Mouse (Mus musculus) lung, adult 2 months (tissue): ENCODE measurements around the gene Tfap2c. TPM values are rescaled to one million over a fixed set of nuclear protein-coding genes. Genes with fewer than 3 reads are reported as not detected.
A peak's percentile ranks its signal among the peaks of the same experiment; 100 is the strongest.

ENCODE experiments used
- DNase-seq: peaks from one replicate; pipeline ENCODE4 v3.0.0; 2022
- H3K4me1 ChIP-seq: fragments of 200-500 bp; 2 replicates; pipeline ENCODE4 v1.6.1; 2011; ENCODE audit warnings: low read length; ENCODE audit not compliant: control insufficient read depth, insufficient read depth
- H3K4me3 ChIP-seq: fragments of 200-500 bp; replicated peaks from 2 replicates; pipeline ENCODE3; 2011; ENCODE audit warnings: low read depth, mild to moderate bottlenecking, control low read depth, low read length; ENCODE audit errors: extremely low read depth
- CTCF ChIP-seq: fragments of 200-500 bp; IDR thresholded peaks from 2 replicates; pipeline ENCODE4 v1.5.1; 2011; ENCODE audit warnings: mild to moderate bottlenecking, low read length, control low read depth; ENCODE audit not compliant: insufficient read depth
- POLR2A ChIP-seq: fragments of 200-500 bp; IDR thresholded peaks from 2 replicates; pipeline ENCODE4 v1.6.1; 2011; ENCODE audit warnings: low read depth, mild to moderate bottlenecking, control low read depth, low read length, borderline replicate concordance; ENCODE audit errors: extremely low read depth
- WGBS: fragments of 180-500 bp; shearing (Covaris S2); methylation state at CpG from one replicate; pipeline ENCODE4 v1.1.7; 2018; 5-methylcytosine and 5-hydroxymethylcytosine counted together
- polyA plus RNA-seq: library from polyadenylated mRNA; depleted of rRNA; stranded (reverse); fragments of >200 nt; gene quantifications from 2 replicates; pipeline ENCODE4 v1.2.3, GENCODE M21; 2012; rRNA removed

The Tfap2c gene
- 0.07 and 0.58 TPM in 2 replicates for polyA plus RNA-seq

GRCm38 (mm10) chr2:172549371-172550155, at the start of gene Tfap2c:
Gene Tfap2c (plus strand): TSS chr2:172549593.
- DNase-seq = no peak
- H3K4me1 ChIP-seq = no peaks in the 10 kb centered on the region
- 2% methylated on average over 70 of the region's 70 CpGs for WGBS
- TF ChIP-seq CTCF (no peak), POLR2A (no peak)
- no peak within 1 kb of the TSS for H3K4me3 ChIP-seq

- WGBS = 23% methylated on average over 7 of the region's 7 CpGs
- no peak for TF ChIP-seq CTCF
- no peak overlapping the region for H3K4me3 ChIP-seq
- no peaks in the 10 kb centered on the region for H3K4me1 ChIP-seq
- no peak for DNase-seq
Measured at GRCm38 (mm10) chr2:172500752-172501316, 48.6 kb upstream of the Tfap2c start.

GRCm38 (mm10) chr2:172501341-172501740, 48.1 kb upstream of the Tfap2c start:
- Histone ChIP-seq H3K4me1 (no peaks in the 10 kb centered on the region), H3K4me3 (no peak overlapping the region)
- peak; percentile 8 for DNase-seq
- WGBS = 5% methylated on average over 4 of the region's 4 CpGs
- TF ChIP-seq CTCF (peak; percentile 72), POLR2A (no peak)

GRCm38 (mm10) chr2:172502168-172502567, 47.2 kb upstream of the Tfap2c start:
- 70% methylated on average over 14 of the region's 14 CpGs for WGBS
- Histone ChIP-seq H3K4me3 (no peak overlapping the region), H3K4me1 (no peaks in the 10 kb centered on the region)
- TF ChIP-seq CTCF (no peak), POLR2A (no peak)
- no peak for DNase-seq

GRCm38 (mm10) chr2:172506121-172506520, 43.3 kb upstream of the Tfap2c start:
- 65% methylated on average over 7 of the region's 7 CpGs for WGBS
- DNase-seq = no peak
- Histone ChIP-seq H3K4me1 (no peaks in the 10 kb centered on the region), H3K4me3 (no peak overlapping the region)
- no peak for TF ChIP-seq CTCF
- TF ChIP-seq POLR2A = no peak

- TF ChIP-seq CTCF (no peak), POLR2A (no peak)
- Histone ChIP-seq H3K4me1 (no peaks in the 10 kb centered on the region), H3K4me3 (no peak overlapping the region)
- no peak for DNase-seq
- WGBS = 83% methylated on average over 15 of the region's 15 CpGs
Measured at GRCm38 (mm10) chr2:172510056-172510712, 39.2 kb upstream of the Tfap2c start.

GRCm38 (mm10) chr2:172510899-172511298, 38.5 kb upstream of the Tfap2c start:
- 37% methylated on average over 3 of the region's 3 CpGs for WGBS

GRCm38 (mm10) chr2:172516407-172516992, 32.9 kb upstream of the Tfap2c start:
- Histone ChIP-seq H3K4me1 (no peaks in the 10 kb centered on the region), H3K4me3 (no peak overlapping the region)
- TF ChIP-seq CTCF = no peak
- TF ChIP-seq POLR2A = no peak
- DNase-seq = no peak
- 24% methylated on average over 11 of the region's 11 CpGs for WGBS

More at GRCm38 (mm10) chr2:172510899-172511298, 38.5 kb upstream of the Tfap2c start:
- TF ChIP-seq POLR2A (no peak), CTCF (no peak)
- DNase-seq = no peak
- Histone ChIP-seq H3K4me1 (no peaks in the 10 kb centered on the region), H3K4me3 (no peak overlapping the region)

GRCm38 (mm10) chr2:172520616-172521371, 28.6 kb upstream of the Tfap2c start:
- DNase-seq = no peak

More at GRCm38 (mm10) chr2:172520616-172521371, 28.6 kb upstream of the Tfap2c start:
- H3K4me1 ChIP-seq = no peaks in the 10 kb centered on the region
- WGBS = 85% methylated on average over 9 of the region's 9 CpGs
- TF ChIP-seq POLR2A (no peak), CTCF (no peak)
- no peak overlapping the region for H3K4me3 ChIP-seq
